Mouse (Mus musculus): Measurements from ENCODE around the gene Cacng7.

DNA sequence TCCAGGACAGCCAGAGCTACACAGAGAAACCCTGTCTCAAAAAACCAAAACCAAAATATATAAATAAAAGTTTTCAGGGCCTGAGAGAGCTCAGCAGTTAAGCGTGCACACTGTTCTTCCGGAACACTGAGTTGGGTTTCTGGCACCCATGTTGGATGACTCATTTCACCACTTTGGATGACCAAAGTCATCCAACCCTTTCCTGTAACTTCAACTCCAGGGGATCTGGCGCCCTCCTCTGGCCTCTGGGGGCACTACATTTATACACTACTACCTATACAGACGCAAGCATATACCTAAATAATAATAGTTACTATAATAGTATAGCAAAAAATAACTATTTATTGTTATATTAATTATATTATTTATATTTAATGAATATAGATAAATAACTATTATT lies 44.1 kb downstream of the Cacng7 start:
- TF ChIP-seq ZNF384 (IDR thresholded peaks at IDR 0.05; ENCODE audit: low read depth, low read length): no peak
- peak; percentile 86; the same call in 1 of the 2 replicates for TF ChIP-seq ZC3H11A (IDR thresholded peaks at IDR 0.05; ENCODE audit: borderline replicate concordance, low read depth, low read length)
- no peak for TF ChIP-seq CHD2 (IDR thresholded peaks at IDR 0.05; ENCODE audit: low read depth, low read length)
- no peak for TF ChIP-seq HCFC1 (IDR thresholded peaks at IDR 0.05; ENCODE audit: borderline replicate concordance, insufficient read depth, low read length)
